Mouse (Mus musculus) forebrain, embryonic 10.5 days (tissue): ENCODE measurements around the gene Zfp609. TPM values are rescaled to one million over a fixed set of nuclear protein-coding genes. Genes with fewer than 3 reads are reported as not detected.

Experiments
- DNase-seq: peaks from one replicate; pipeline ENCODE4 v3.0.0-alpha.2; 2017; ENCODE audit warnings: low spot score; ENCODE audit errors: extremely low spot score
- H3K27ac ChIP-seq: fragments of 300-500 bp; sonication (generic); 2 replicates; pipeline ENCODE4 v1.5.1; 2016; ENCODE audit warnings: mild to moderate bottlenecking
- H3K27me3 ChIP-seq: fragments of 300-500 bp; sonication (generic); 2 replicates; pipeline ENCODE4 v1.6.1; 2016; ENCODE audit warnings: mild to moderate bottlenecking; ENCODE audit not compliant: poor library complexity, severe bottlenecking
- H3K36me3 ChIP-seq: fragments of 300-500 bp; sonication (generic); replicated peaks from 2 replicates; pipeline ENCODE4 v1.6.1; 2016; ENCODE audit warnings: mild to moderate bottlenecking, moderate library complexity
- H3K4me1 ChIP-seq: fragments of 300-500 bp; sonication (generic); 2 replicates; pipeline ENCODE4 v1.6.1; 2016
- H3K4me3 ChIP-seq: fragments of 300-500 bp; sonication (generic); 2 replicates; pipeline ENCODE4 v1.5.1; 2016; ENCODE audit warnings: mild to moderate bottlenecking, moderate library complexity
- H3K9me3 ChIP-seq: fragments of 300-500 bp; sonication (generic); 2 replicates; pipeline ENCODE4 v1.6.1; 2016; ENCODE audit warnings: mild to moderate bottlenecking, moderate library complexity
- WGBS: fragments of 180-500 bp; shearing (Covaris S2); methylation state at CpG from one replicate; pipeline ENCODE4 v1.1.7; 2016; 5-methylcytosine and 5-hydroxymethylcytosine counted together
- polyA plus RNA-seq: library from polyadenylated mRNA; unstranded; fragments of >200 nt; fragmentation: Nextera tagmentation; extraction: Ambion mirVana; gene quantifications from 2 replicates; pipeline ENCODE4 v1.2.1, GENCODE M21; 2016

Gene Zfp609
- polyA plus RNA-seq, 1 experiment from 2014 or later: 8.2 TPM

- Histone ChIP-seq H3K27ac (no peak overlapping the region), H3K4me3 (no peak overlapping the region), H3K27me3 (no peaks in the 10 kb centered on the region), H3K36me3 (peaks cover 27% of the 10 kb centered on the region), H3K4me1 (peaks cover 46% of the 10 kb centered on the region), H3K9me3 (peaks cover 5% of the 10 kb centered on the region; the same call in 1 of the 2 replicates)
- 64% methylated on average over 4 of the region's 4 CpGs for WGBS
- no peak for DNase-seq
These were observed 79.3 kb downstream of the Zfp609 start for GRCm38 (mm10) chr9:65748102-65748501.

GRCm38 (mm10) chr9:65746479-65746878, 80.9 kb downstream of the Zfp609 start:
- no peak for DNase-seq
- no peaks in the 10 kb centered on the region for H3K27me3 ChIP-seq
- peaks cover 21% of the 10 kb centered on the region for H3K36me3 ChIP-seq
- WGBS: 83% methylated on average over 2 of the region's 2 CpGs
- H3K4me1 ChIP-seq: peaks cover 47% of the 10 kb centered on the region
- no peak overlapping the region for H3K27ac ChIP-seq
- H3K4me3 ChIP-seq: no peak overlapping the region
- H3K9me3 ChIP-seq: no peaks in the 10 kb centered on the region

GRCm38 (mm10) chr9:65745456-65745855, 81.9 kb downstream of the Zfp609 start:
- 83% methylated on average over 5 of the region's 5 CpGs for WGBS
- DNase-seq: no peak
- Histone ChIP-seq H3K4me1 (peaks cover 47% of the 10 kb centered on the region), H3K9me3 (no peaks in the 10 kb centered on the region), H3K4me3 (no peak overlapping the region), H3K36me3 (peaks cover 22% of the 10 kb centered on the region), H3K27me3 (no peaks in the 10 kb centered on the region), H3K27ac (no peak overlapping the region)

- H3K36me3 ChIP-seq: peaks cover 24% of the 10 kb centered on the region
- WGBS: 56% methylated on average over 4 of the region's 4 CpGs
- H3K4me3 ChIP-seq: peak overlapping the region; percentile 25
- H3K27me3 ChIP-seq: no peaks in the 10 kb centered on the region
- DNase-seq: peak; percentile 37
- 0 out of 2 replicates have a peak, but pooled peaks cover under 1% of the 10 kb centered on the region for H3K9me3 ChIP-seq
- H3K27ac ChIP-seq: peak overlapping the region; percentile 69
- H3K4me1 ChIP-seq: peaks cover 47% of the 10 kb centered on the region
These were observed 82.9 kb downstream of the Zfp609 start for GRCm38 (mm10) chr9:65744171-65745082.

- Histone ChIP-seq H3K9me3 (0 out of 2 replicates have a peak, but pooled peaks cover 4% of the 10 kb centered on the region), H3K27me3 (no peaks in the 10 kb centered on the region), H3K4me3 (no peak overlapping the region), H3K4me1 (peaks cover 45% of the 10 kb centered on the region), H3K36me3 (peaks cover 30% of the 10 kb centered on the region), H3K27ac (peak overlapping the region; percentile 69)
- no peak for DNase-seq
These were observed 83.6 kb downstream of the Zfp609 start for GRCm38 (mm10) chr9:65743809-65744170.

GRCm38 (mm10) chr9:65743322-65743721, 84.0 kb downstream of the Zfp609 start:
- Histone ChIP-seq H3K9me3 (0 out of 2 replicates have a peak, but pooled peaks cover 4% of the 10 kb centered on the region), H3K4me3 (no peak overlapping the region), H3K27ac (no peak overlapping the region), H3K36me3 (peaks cover 35% of the 10 kb centered on the region), H3K27me3 (no peaks in the 10 kb centered on the region), H3K4me1 (peaks cover 41% of the 10 kb centered on the region)
- DNase-seq: no peak

- H3K36me3 ChIP-seq: peaks cover 39% of the 10 kb centered on the region
- 0 out of 2 replicates have a peak, but pooled peaks cover 4% of the 10 kb centered on the region for H3K9me3 ChIP-seq
- no peaks in the 10 kb centered on the region for H3K27me3 ChIP-seq
- peaks cover 37% of the 10 kb centered on the region for H3K4me1 ChIP-seq
- DNase-seq: no peak
- WGBS: 88% methylated on average over 3 of the region's 3 CpGs
- H3K4me3 ChIP-seq: no peak overlapping the region
- H3K27ac ChIP-seq: no peak overlapping the region
These were observed 84.6 kb downstream of the Zfp609 start for GRCm38 (mm10) chr9:65742777-65743176.

GRCm38 (mm10) chr9:65741066-65741852, 86.1 kb downstream of the Zfp609 start:
- Histone ChIP-seq H3K36me3 (peaks cover 39% of the 10 kb centered on the region), H3K4me1 (peaks cover 32% of the 10 kb centered on the region), H3K4me3 (no peak overlapping the region), H3K27me3 (no peaks in the 10 kb centered on the region), H3K9me3 (0 out of 2 replicates have a peak, but pooled peaks cover 4% of the 10 kb centered on the region), H3K27ac (no peak overlapping the region)
- WGBS: 96% methylated on average over 14 of the region's 14 CpGs
- DNase-seq: no peak

GRCm38 (mm10) chr9:65734931-65735330, 92.4 kb downstream of the Zfp609 start:
- Histone ChIP-seq H3K36me3 (peaks cover 66% of the 10 kb centered on the region), H3K27ac (no peak overlapping the region)
- 97% methylated on average over 3 of the region's 3 CpGs for WGBS

GRCm38 (mm10) chr9:65728588-65728987, 98.8 kb downstream of the Zfp609 start:
- WGBS: 96% methylated on average over 6 of the region's 6 CpGs

More at GRCm38 (mm10) chr9:65734931-65735330, 92.4 kb downstream of the Zfp609 start:
- peaks cover 4% of the 10 kb centered on the region; the same call in 1 of the 2 replicates for H3K9me3 ChIP-seq
- no peak overlapping the region for H3K4me3 ChIP-seq
- no peaks in the 10 kb centered on the region for H3K27me3 ChIP-seq
- DNase-seq: no peak
- H3K4me1 ChIP-seq: no peaks in the 10 kb centered on the region

GRCm38 (mm10) chr9:65727491-65727890, 99.9 kb downstream of the Zfp609 start:
- no peak for DNase-seq
- H3K27ac ChIP-seq: no peak overlapping the region
- H3K36me3 ChIP-seq: peaks cover 42% of the 10 kb centered on the region
- H3K27me3 ChIP-seq: no peaks in the 10 kb centered on the region
- 91% methylated on average over 4 of the region's 4 CpGs for WGBS
- H3K4me3 ChIP-seq: no peak overlapping the region
- H3K9me3 ChIP-seq: no peaks in the 10 kb centered on the region; the same call in 1 of the 2 replicates
- peaks cover 37% of the 10 kb centered on the region for H3K4me1 ChIP-seq

More at GRCm38 (mm10) chr9:65728588-65728987, 98.8 kb downstream of the Zfp609 start:
- peaks cover 34% of the 10 kb centered on the region for H3K4me1 ChIP-seq
- no peak overlapping the region for H3K4me3 ChIP-seq
- H3K27me3 ChIP-seq: no peaks in the 10 kb centered on the region
- DNase-seq: no peak
- H3K27ac ChIP-seq: no peak overlapping the region
- peaks cover 53% of the 10 kb centered on the region for H3K36me3 ChIP-seq
- H3K9me3 ChIP-seq: no peaks in the 10 kb centered on the region; the same call in 1 of the 2 replicates

- H3K27me3 ChIP-seq: no peaks in the 10 kb centered on the region
- peaks cover 41% of the 10 kb centered on the region for H3K36me3 ChIP-seq
- 89% methylated on average over 3 of the region's 3 CpGs for WGBS
- peaks cover 46% of the 10 kb centered on the region for H3K4me1 ChIP-seq
- no peak overlapping the region for H3K4me3 ChIP-seq
- DNase-seq: no peak
- no peak overlapping the region for H3K27ac ChIP-seq
- H3K9me3 ChIP-seq: no peaks in the 10 kb centered on the region
These were observed 100.9 kb downstream of the Zfp609 start for GRCm38 (mm10) chr9:65726431-65726830.
